Mouse (Mus musculus) kidney, postnatal 10 days (tissue): ENCODE measurements around the gene 9230102O04Rik.
A peak's percentile ranks its signal among the peaks of the same experiment; 100 is the strongest.

Experiments used
- DNase-seq: peaks from one replicate; pipeline ENCODE4 v3.0.0; 2021; ENCODE audit warnings: mixed read lengths

Gene 9230102O04Rik

DNA sequence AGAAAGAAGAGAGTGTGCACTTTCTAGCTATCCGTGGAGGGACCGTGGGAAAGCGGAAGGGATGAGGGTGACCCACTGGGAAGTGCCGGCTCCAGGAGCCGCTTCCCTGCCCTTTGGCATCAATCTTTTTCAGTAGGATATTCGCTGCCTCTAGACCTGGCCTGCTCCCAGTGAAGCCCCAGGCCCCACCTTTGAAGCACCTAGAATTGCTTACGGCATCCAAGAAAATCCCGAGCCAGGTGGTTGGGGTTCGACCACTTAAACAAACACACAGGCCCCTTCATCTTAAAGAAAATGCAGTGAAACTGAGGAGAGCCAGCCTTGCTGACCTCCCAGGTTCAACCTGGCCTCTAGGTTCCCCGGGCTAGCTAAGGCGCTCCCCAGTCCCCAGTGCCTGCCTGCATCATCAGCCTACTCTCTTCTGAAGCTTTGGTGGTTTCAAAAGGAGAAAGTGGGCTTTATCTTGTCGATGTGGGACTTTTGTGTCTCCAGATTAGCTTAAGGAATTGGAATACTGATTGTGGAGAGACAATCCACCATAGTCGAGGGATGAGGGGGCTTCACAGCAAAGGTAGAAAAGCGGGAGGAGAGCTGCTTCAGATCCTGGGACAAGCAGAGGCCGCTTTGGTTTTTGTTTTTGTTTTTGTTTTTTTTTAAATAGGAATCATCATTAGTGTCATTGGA lies 4.7 kb downstream of the 9230102O04Rik start:
- DNase-seq: no peak

DNA sequence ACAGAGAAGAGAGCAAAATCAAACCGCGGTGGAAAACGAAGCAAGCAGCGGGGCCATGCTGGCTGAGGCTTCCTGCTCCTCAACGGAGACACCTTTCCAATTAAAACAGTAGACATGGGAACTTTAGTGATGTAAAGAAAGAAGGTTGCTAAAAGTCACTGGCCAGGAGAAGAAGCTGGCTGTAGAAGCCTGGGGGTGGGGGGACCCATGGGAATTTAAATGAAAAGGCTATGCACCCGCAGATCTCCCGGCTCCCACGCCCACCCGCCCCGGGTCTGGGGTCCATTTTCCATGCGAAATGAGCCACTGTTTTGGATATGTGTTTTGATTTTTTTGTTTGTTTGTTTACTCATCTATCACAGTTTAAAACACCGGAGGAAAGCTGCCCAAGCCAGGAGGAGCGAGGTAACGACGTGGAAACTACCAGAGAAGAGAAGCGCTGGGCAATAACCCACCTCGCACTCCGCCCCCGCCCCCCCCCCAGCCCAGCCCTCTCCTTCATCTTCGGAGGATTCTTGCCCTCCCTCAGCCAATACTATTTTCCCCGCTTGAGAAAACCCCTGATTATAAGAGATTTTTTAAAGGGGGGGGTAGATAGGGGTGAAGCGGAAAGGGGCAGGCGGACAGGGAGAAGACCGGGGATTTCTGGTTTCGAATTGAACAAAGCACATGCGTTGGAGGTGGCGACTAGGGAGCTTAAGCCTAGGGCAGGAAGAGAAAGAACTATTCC lies 5.4 kb downstream of the 9230102O04Rik start:
- DNase-seq: no peak

DNA sequence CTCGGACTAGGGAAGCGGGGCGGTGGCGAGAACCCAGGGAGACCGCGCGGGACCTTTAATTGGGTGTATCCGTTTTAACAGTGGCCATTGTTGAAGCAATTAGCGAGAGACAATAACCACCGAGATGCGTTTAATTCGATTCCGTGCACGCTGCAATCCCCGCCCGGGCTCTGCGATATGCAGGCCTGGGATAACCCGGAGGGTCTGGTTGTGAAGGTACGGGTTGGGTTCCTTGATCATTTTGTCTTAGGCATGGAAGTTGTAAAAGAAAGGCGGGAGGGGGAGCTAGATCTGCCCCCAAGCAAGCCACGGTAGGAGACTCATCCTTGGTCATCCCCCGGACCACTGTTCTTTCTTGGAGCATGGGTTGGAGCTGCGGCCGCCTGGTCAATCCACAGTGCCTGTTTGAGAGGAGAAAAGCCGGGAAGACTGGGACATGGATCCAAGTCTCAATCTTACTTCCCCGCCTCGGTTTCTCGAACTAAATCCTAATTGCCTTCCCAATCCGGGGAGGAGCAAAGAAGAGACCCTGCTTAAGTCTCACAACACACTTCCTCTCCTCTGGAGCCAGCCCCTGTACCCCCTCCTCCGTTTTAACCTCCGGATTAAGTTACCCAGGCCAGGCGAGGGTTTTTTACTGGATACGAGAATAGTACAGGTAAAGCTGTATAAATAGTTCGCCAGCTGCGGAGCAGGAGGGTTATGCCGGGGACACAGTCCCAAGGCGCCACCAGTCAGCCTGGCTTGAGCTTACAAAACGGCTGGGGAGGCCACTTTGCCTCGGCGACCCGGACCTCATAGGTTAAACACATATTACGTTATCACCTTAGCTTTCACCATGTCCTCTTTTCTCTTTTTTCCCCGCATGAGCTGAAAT lies 6.2 kb downstream of the 9230102O04Rik start:
- DNase-seq: peak; percentile 35

DNA sequence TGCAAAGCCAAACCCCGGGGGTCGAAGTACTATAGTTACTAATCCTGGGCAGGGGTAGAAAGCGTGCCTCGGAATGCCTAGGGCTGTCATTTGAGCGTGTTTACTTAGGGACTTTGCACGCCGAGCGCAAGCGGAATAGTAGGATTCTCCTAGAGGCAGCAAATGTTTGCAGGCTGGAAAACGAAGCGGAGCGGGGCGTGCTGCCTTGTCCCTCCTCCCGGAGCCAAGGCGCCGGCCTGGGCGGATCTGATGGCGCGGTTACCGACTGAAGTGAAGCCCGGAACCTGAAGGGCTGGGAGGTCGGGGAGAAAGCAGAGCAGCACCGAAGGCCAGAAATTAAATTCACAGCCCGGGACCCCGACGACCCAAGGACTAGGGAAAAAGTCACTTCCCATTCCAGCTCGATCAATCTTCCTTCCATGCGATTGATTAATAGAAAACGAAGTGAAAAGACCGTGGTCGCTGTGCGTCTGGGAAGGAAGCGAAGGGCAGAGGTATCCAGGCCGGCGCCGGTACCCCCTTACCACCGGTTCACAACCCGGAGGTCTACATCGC lies 6.9 kb downstream of the 9230102O04Rik start:
- peak; percentile 61 for DNase-seq

DNA sequence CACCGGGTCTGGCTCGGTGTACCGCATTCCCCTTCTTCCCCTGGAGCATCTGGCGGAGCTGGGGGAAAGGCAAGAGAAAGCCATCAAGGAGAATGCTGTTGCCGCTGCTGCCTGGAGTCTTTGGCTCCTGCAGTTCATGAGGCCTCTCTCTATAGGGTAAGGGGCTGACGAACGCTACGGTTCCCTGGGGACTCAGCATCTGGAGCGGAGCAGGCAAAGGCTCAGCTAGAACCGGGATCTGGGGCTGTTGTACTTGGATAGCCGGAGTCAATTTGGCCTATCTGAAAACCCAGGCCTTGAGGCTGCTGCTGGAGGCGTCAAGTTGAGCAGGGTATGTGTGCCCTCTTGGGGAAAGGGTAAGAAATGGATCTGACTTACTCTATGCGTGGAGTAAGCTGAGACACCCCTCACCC lies 7.7 kb downstream of the 9230102O04Rik start:
- no peak for DNase-seq

DNA sequence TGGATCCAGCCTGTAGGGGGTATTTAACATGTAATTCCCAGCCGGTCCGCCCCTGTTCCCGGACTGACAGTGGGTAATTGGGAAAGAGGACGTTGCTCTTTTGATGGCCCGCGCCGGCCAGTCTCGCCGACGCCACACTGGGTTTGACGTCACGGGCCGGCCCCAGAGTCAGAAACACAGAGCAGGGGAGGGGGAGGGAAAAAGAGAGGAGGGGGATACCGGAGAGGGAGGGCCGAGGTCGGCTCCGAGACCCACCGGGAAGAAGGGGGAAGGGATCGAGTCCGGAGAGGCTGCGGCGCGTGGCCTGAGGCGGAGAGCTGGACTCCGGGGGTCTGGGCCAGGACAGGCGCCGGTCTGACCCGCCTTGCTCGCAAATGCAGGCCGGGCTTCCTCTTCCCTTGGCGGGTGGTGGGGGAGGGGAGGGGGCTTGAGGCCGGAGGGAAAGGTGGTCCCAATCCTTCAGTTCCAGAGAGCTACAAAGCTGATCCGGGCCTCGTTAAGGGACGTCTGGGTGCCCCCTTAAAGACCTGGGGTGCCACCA lies 8.2 kb downstream of the 9230102O04Rik start, which contains the start of gene 4930412O13Rik:
4930412O13Rik (plus strand) TSS at position 202 of the 541 bp plus-strand sequence.
- DNase-seq: peak; percentile 57

DNA sequence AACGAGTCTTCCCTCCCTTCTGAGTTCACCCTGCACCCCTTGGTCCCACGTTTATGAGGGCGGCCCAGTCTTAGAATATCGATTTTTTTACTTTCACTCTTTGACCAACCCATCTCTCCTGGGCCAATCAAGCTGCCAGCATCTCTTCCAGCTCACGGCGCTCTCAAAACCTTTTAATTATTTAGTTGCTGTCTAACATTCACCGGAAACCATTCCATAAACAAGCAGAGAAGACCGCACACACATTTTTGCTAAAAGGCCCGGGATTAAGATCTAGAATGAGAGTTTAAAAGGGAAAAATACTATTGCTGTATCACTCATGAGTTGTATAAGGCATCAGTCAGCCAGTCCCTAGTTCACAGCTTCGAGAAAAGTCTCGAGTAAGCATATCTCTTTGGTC lies 9.1 kb downstream of the 9230102O04Rik start:
- DNase-seq: no peak

DNA sequence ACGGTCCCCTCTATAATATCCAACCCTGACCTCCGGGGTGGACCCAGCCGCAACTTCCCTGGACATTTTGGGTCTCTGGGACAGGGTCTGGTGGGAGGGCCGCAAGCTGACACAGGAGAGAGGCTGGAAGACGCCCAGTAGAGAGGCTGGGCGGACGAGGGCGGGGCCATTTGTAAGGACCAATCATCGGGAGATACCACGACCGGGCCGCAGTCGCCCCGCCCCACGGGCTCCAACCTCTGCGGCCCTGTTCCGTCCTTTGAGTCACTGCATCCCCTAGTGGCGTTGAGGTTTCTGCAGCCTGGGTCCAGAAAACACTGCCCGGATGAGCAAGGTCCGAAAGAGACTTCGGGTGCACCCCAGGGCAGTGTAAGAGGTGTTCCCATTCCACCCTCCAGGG lies 9.8 kb downstream of the 9230102O04Rik start:
- DNase-seq: peak; percentile 96

DNA sequence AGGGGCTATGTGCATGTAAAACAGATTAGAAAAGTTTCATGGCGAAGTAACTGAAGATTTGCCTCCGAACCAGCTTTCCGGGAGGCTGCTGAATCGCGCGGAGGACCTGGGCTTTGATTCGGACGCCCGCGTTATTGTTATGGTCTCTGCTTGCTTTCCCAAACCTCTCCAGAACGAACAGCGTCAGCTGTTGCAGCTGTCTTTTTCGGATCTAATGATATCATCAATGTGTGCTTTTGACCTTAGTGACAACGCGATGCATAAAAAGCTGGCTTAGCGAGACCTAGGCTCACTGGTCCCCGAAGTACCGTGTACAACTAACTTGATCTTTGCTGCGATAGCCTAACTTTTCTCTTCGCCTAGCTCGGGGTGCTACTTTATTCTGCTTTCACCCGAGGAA lies 10.2 kb downstream of the 9230102O04Rik start:
- DNase-seq: peak; percentile 36

DNA sequence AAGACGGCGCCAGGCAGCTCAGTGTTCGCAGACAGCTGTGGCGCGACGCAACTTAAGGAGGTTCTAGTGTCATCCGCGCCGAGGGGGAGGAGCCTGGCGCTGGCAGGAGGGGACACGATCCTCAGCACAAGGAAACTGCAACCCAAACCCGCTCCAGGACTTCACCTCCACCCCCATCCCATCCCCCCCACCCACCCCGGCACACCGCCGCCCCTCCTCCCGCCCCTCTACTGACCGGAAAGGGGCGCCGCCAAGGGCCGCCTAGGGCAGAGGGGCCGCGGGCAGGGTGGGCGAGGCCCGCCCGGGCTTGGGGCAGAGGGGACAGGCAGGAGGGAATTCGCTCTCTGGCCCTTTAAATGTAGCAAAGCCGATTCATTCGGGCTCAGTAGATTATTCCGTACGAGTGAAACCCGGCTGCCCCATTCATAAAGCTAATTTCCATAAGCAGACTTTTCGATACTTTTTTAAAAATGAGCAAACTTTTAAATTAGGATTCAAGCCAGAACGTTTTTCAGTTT lies 10.7 kb downstream of the 9230102O04Rik start:
- DNase-seq: peak; percentile 74

DNA sequence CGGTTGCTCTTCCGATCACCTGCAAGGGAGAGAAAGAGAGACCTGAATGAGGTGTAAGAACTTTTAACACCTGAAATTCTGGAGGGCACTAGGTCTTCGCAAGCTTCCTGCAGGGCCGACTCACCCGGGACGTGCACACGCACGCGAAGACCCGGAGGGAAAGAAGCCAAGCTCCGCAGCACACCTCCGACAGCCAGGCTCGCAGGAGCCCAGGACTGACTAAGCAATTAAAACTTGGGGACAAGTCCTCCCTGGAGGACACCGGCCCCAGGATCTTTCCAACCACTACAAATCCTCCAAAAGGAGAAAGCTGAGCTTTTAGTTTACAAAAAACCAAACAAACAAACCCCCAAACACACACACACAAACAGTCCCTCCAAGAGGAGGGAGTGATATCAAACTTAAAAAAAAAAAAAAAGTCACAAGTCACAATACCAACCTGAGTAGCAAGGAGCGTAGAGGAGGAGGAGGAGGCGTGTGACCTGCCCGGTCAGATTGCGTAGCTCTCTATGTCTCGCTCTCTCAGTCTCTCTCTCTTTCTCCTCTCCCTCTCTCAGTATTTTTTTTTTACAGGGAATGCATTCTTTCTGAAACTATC lies 11.3 kb downstream of the 9230102O04Rik start:
- DNase-seq: no peak

DNA sequence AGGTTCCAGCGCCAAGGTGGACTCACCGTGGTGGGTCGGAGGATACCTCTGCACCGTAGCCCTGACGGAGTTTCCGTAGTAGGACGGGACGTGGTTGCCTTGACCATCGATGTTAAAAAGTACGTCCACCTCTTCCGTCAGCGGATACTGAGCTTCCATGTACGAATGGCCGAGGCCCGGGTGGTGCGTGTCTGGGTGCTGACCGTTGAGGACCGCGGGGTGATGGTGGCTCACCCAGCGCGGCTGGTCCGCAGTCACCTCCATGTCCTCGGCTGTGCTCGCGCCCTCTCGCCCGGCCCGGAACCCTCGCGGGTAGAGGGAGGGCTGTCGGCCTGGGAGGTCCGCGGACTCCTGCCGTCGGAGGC lies 12.0 kb downstream of the 9230102O04Rik start:
- peak; percentile 33 for DNase-seq

DNA sequence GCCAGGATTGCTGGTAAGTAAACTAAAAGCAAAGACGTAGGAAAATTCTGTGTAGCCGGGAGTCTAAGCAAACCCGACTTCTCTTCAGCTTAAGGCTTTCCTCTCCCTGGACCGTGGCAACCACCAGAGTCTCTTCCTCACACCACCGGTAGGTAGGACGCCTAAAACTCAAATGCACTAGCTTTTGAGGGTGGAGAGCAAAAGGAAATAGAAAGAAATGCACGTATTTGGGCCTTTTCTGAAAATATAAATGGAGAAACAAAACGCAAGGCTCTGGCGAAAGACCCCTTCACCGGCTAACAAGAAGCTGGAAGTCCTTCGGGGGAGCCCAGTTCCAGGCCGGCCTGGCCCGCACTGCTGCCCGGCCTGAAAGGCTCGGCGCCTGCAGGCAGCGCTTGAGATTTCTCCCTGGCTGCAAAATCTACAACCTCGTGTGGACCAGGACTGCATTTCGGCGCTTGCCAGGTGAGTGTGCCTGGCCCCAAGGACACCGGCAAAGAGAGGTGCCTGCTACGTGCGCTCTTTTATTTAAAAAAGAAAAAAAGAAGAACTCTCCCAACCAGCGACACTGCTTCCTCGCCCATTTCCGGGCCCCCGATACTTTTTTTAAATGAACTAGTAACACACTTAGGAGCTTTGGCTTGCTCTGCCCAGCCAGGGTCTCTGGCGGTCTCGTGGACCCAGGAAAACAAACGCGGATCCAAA lies 12.6 kb downstream of the 9230102O04Rik start:
- no peak for DNase-seq

DNA sequence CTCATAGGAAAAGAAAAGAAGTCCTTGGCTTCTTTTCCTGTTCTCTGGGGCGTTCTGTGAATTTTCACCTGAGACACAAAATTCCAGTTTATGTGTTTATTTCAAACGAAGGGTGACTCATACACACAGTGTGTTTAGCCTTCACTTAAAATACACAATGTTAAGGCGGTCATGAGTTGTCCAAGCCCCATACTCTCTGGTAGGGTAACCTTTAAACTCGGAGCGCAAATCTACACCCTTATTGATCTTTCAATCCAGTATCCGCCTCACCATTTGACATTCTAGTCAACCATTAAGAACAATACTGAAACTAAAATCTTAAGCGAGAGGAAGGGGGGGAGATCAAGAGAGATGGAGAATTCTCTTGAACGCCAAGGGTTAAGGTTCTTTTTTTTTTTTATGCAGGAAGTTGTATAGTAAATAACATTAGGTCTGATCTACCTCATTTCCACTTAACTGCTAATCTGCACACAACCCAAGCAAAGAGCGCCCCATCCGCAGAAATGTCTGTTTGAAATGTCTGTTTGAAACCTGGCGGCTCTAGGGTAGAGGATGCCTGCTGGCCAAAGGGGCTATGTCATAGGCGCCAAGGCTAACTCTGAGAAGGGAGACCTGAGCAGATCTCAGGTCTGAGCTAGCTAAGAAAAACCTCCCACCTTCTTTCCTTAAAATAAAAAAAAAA lies 13.5 kb downstream of the 9230102O04Rik start:
- DNase-seq: no peak

DNA sequence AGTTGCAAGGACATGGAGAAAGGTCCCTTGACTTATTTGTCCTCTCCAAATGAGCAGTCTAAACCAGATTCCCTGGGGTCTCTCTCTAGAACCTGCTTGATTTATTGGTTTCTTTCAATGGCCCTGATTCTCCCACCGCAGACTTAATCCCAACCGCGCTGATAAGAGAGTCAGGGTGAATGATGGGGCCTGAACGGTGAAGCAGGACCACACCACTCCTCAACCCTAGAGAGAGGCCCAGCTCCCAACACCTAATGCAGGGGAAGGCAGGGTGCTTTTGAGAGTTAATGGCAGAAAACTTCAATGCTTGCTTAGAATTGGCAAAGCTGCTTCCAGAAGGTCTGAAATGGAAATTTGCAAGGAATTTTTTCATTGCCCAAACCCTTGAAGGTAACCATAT lies 14.1 kb downstream of the 9230102O04Rik start:
- no peak for DNase-seq

DNA sequence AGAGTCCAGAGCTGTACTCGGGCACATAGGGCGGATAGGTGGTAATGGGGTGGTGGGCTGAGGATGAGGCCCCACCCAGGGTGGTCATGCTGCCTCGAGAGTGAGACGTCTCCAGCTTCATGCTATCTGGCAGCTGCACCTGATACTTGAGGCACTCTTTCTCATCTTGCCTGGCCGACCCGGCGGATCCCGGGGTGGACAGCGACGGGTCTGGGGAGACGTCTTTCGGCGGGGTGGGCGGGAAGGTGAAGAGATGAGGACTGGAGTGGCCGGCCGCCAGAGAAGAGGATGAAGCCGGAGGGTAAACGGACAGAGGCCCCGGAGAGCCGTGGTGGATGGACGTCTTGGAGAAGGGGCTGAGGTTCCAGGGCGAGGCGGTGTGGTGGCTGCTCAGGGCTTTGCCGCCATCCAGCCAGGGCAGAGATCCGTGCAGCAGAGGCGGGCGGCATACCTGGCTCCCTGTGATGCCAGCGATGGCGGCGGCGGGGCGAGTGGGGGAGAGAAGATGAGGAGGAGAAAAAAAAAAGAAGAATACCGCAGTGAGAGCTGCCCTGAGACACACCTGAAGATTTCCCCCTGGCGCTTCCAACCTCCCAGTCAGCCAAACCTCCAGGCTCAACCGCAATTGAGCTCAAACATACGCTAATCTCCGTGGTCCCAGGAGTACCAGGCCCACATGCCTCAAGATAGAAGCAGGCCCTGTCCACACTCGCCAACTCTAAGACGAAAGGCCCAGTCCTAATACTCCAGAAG lies 14.7 kb downstream of the 9230102O04Rik start:
- DNase-seq: no peak

DNA sequence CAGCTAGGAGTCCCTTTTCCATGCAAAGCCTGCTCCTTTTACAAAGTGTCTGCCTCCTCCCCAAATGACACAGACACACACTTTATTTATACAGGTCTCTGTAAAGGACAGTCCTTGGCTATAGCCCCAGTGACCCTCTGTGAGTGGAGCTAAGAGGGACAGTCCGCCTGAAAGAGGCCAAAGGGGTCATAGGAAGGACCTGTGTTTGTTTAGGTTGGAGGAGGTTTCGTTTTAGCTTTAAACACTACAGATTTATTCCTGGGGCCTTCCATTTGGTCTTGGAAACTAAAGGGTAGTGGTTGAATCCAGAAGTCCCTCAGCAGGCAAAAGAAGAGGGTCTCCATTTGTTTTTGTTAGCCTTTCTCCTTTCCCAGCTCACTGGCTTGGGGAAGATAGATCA lies 15.6 kb downstream of the 9230102O04Rik start:
- DNase-seq: no peak

DNA sequence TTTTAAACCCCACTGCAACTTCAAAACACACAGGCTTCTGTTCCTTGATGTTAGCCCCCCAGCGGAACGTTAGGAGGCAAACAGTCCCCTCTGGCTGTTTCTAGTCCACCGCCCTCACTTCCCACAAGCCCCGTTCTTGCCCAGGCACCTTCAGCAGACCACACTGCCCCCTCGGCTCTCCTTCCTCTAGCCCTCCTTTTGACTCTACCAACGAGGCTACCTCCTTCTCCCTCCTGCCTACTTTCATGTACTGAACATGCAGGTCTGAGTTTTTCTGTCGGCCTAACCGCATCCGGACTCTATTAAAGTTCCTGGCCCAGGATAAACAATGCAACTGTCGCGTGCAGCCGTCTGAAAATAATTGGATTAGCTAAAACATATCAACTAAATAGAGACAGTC lies 16.7 kb downstream of the 9230102O04Rik start:
- DNase-seq: no peak

DNA sequence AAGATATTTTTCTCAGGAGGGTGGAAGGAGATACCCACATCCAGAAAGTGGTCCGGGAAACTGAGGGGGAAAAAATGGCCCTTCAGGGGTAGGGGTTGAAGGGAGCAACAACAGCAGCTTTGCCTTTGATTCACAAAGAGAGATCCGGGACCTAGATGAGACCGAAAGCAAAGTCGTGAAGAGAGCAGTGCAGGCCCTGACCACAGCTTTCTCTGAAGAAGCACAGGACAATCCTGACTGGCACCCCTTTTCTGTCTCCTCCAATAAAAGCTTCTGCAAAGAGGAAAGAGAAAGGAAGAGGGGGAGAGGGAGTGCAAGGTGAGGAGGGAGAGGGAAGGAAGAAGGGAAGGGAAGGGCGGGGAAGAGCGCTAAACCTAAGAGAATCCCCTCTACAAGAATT lies 17.5 kb downstream of the 9230102O04Rik start:
- no peak for DNase-seq

DNA sequence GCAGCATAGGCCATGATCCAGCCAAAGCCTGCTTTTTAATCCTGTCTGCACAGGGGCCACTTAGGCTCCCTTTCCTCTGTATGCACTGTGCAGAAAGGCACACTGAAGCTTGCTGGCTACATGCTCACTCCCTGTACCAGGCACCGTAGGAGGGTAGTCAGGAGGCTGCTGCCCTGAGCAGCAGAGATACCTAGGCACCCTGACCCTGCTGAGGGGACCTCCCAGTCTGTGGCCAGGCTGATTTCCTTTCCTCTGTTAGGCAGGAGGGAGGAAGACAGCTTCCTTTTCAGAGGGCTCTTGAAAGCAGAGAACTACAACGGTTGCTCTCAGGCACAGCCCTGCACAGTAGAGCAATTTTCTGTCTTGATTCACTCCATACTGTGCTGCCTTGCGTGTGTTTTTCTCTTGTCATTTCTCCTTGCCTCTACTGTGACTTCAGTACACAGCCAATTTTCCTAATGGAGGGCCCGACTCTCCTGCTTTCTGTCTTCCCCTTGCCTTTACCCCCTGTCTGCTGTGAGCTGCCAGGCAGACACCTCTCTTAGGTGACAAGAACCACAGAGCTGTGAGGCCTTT lies 18.1 kb downstream of the 9230102O04Rik start:
- DNase-seq: no peak
